Mouse (Mus musculus) liver, embryonic 16.5 days (tissue): ENCODE data around the gene Gm28845. TPM values are rescaled to one million over a fixed set of nuclear protein-coding genes. Genes with fewer than 3 reads are reported as not detected.

ENCODE experiments used
- ATAC-seq: fragments of 200-750 bp; cut with Nextera tagmentation; 2 replicates; pipeline ENCODE4 v1.8.0; 2017; ENCODE audit warnings: low read depth, mild to moderate bottlenecking, moderate number of reproducible peaks, moderate library complexity
- H3K27ac ChIP-seq: fragments of 300-500 bp; sonication (generic); 2 replicates; pipeline ENCODE4 v1.5.1; 2014; ENCODE audit warnings: mild to moderate bottlenecking, low read length
- H3K27me3 ChIP-seq: fragments of 300-500 bp; sonication (generic); 2 replicates; pipeline ENCODE4 v1.6.1; 2014; ENCODE audit warnings: low read depth, low read length, mixed read lengths; ENCODE audit not compliant: control insufficient read depth, insufficient read depth
- H3K36me3 ChIP-seq: fragments of 300-500 bp; sonication (generic); 2 replicates; pipeline ENCODE4 v1.6.1; 2014; ENCODE audit warnings: mild to moderate bottlenecking; ENCODE audit not compliant: control insufficient read depth, insufficient read depth
- H3K4me1 ChIP-seq: fragments of 300-500 bp; sonication (generic); 2 replicates; pipeline ENCODE4 v1.6.1; 2014; ENCODE audit warnings: low read depth, low read length, mixed read lengths; ENCODE audit not compliant: control insufficient read depth
- H3K4me2 ChIP-seq: fragments of 300-500 bp; sonication (generic); 2 replicates; pipeline ENCODE4 v1.6.1; 2014; ENCODE audit warnings: low read depth, low read length, mixed read lengths
- H3K4me3 ChIP-seq: fragments of 300-500 bp; sonication (generic); 2 replicates; pipeline ENCODE4 v1.5.1; 2014; ENCODE audit warnings: low read depth, mild to moderate bottlenecking, low read length
- H3K9ac ChIP-seq: fragments of 300-500 bp; sonication (generic); 2 replicates; pipeline ENCODE4 v1.6.1; 2014; ENCODE audit warnings: low read depth, low read length
- H3K9me3 ChIP-seq: fragments of 300-500 bp; sonication (generic); replicated peaks from 2 replicates; pipeline ENCODE4 v1.6.1; 2016; ENCODE audit warnings: low read length; ENCODE audit not compliant: control insufficient read depth
- WGBS: fragments of 180-500 bp; shearing (Covaris S2); extraction: QIAGEN DNeasy Blood & Tissue Kit; methylation state at CpG from one replicate; pipeline ENCODE4 v1.1.7; 2014; ENCODE audit not compliant: insufficient replicate concordance; 5-methylcytosine and 5-hydroxymethylcytosine counted together
- polyA plus RNA-seq: library from polyadenylated mRNA; unstranded; fragments of >200 nt; fragmentation: Nextera tagmentation; extraction: Ambion mirVana; gene quantifications from 2 replicates; pipeline ENCODE4 v1.2.1, GENCODE M21; 2015

Gene Gm28845
- polyA plus RNA-seq, 1 experiment from 2014 or later: not detected

DNA sequence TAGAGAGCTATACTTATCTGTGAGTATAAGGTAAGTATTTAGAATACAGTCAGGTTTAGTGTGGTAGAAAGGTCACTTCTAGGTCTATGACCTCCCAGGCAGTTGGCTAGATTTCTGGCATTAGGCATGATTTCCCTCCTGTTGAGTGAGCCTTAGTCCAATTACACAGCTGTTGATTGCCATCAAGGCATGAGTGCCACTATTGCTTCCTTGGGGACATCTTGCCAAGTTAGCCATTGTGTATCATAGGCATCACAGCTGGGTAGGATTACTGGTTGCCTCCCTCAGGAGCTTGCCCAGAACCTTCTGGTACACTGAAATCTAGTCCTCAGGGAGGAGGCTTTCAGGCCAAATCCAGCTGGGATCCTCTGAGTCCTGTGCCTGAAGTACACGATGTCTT lies 13.5 kb upstream of the Gm28845 start:
- H3K27me3 ChIP-seq: no peaks in the 10 kb centered on the region
- no peaks in the 10 kb centered on the region for H3K36me3 ChIP-seq
- no peak for ATAC-seq
- H3K9ac ChIP-seq: no peak overlapping the region
- no peaks in the 10 kb centered on the region for H3K9me3 ChIP-seq
- no peak overlapping the region for H3K4me2 ChIP-seq
- 64% methylated on average over 1 of the region's 1 CpGs for WGBS
- H3K4me3 ChIP-seq: no peak overlapping the region
- no peaks in the 10 kb centered on the region for H3K4me1 ChIP-seq
- no peak overlapping the region for H3K27ac ChIP-seq

GRCm38 (mm10) chr1:65131671-65132070 lies 12.3 kb upstream of the Gm28845 start:
- no peak overlapping the region for H3K9ac ChIP-seq
- no peaks in the 10 kb centered on the region for H3K27me3 ChIP-seq
- H3K4me1 ChIP-seq: no peaks in the 10 kb centered on the region
- WGBS: 55% methylated on average over 1 of the region's 1 CpGs
- no peak overlapping the region for H3K4me3 ChIP-seq
- no peak for ATAC-seq
- no peaks in the 10 kb centered on the region for H3K36me3 ChIP-seq
- no peaks in the 10 kb centered on the region for H3K9me3 ChIP-seq
- no peak overlapping the region for H3K27ac ChIP-seq
- no peak overlapping the region for H3K4me2 ChIP-seq

DNA sequence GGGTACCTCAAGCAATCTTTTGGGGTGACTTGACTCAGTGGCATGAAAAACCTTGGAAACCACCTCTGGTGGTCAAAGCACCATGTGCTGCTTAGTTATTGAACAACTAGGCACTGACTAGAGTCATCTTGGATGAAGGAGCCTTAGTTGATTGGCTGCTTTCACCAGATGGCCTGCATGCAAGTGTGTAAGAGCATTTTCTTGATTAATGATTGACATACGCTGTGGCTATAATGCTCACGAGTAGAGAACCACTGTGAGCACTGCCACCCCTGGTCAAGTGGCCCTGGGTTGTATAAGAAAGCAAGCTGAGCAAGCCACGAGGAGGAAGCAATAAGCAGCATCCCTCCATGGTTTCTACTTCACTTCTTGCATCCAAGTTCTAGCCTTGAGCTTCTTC lies 10.9 kb upstream of the Gm28845 start:
- Histone ChIP-seq H3K27me3 (no peaks in the 10 kb centered on the region), H3K9ac (no peak overlapping the region), H3K4me1 (no peaks in the 10 kb centered on the region), H3K4me2 (no peak overlapping the region), H3K4me3 (no peak overlapping the region), H3K9me3 (no peaks in the 10 kb centered on the region), H3K27ac (no peak overlapping the region), H3K36me3 (no peaks in the 10 kb centered on the region)
- 55% methylated on average over 3 of the region's 3 CpGs for WGBS
- no peak for ATAC-seq

DNA sequence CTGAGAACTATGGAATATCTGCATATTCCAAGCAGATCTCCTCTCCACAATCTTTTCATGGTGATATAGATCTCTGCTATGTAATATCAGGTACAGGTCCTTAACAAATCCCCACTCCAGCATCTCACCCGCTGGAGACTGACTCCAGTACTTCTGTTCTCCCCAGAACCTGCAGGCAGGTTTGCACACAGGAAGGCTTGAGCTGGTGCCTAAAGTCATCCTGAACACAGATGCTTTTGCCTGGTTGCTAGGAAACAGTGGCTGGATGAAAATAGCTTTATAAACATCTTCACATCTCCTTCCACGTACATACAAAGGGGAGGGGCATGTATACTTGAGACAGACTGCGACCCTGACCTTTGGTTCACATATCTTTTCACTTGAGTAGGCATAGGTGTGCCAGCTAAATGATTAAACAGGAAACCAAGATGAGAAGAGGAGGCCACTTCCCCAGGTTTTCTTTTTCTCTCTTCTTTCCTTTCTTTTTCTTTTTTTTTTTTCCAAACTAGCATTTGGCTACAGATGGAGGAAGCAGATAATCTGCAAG lies 10.3 kb upstream of the Gm28845 start:
- Histone ChIP-seq H3K4me3 (no peak overlapping the region), H3K4me2 (no peak overlapping the region), H3K4me1 (no peaks in the 10 kb centered on the region), H3K9ac (no peak overlapping the region), H3K27ac (no peak overlapping the region), H3K9me3 (no peaks in the 10 kb centered on the region), H3K27me3 (no peaks in the 10 kb centered on the region), H3K36me3 (no peaks in the 10 kb centered on the region)
- WGBS: 56% methylated on average over 3 of the region's 3 CpGs
- no peak for ATAC-seq

- ATAC-seq: no peak
- no peaks in the 10 kb centered on the region for H3K36me3 ChIP-seq
- WGBS: 26% methylated on average over 9 of the region's 9 CpGs
- H3K9ac ChIP-seq: no peak within 1 kb of the TSS
- no peaks in the 10 kb centered on the region for H3K4me1 ChIP-seq
- H3K4me3 ChIP-seq: no peak within 1 kb of the TSS
- no peak within 1 kb of the TSS for H3K27ac ChIP-seq
- H3K9me3 ChIP-seq: no peaks in the 10 kb centered on the region
- no peaks in the 10 kb centered on the region for H3K27me3 ChIP-seq
- H3K4me2 ChIP-seq: no peak within 1 kb of the TSS
These were observed 3.4 kb upstream of the Gm28845 start, which contains the start of gene D630023F18Rik for GRCm38 (mm10) chr1:65122574-65123372. Gene D630023F18Rik (minus strand): TSS chr1:65123214.

GRCm38 (mm10) chr1:65118150-65118913 lies 1.0 kb downstream of the Gm28845 start:
- H3K36me3 ChIP-seq: no peaks in the 10 kb centered on the region
- WGBS: 50% methylated on average over 8 of the region's 8 CpGs
- no peak overlapping the region for H3K27ac ChIP-seq
- no peak overlapping the region for H3K4me3 ChIP-seq
- ATAC-seq: no peak
- H3K9me3 ChIP-seq: no peaks in the 10 kb centered on the region
- H3K4me1 ChIP-seq: no peaks in the 10 kb centered on the region
- no peak overlapping the region for H3K4me2 ChIP-seq
- H3K27me3 ChIP-seq: no peaks in the 10 kb centered on the region
- H3K9ac ChIP-seq: no peak overlapping the region

- ATAC-seq: peak; percentile 53; the same call in 1 of the 2 replicates
- peak overlapping the region; percentile 19; the same call in 1 of the 2 replicates for H3K4me2 ChIP-seq
- WGBS: 53% methylated on average over 5 of the region's 5 CpGs
These were observed 5.7 kb downstream of the Gm28845 start for GRCm38 (mm10) chr1:65113536-65114172.

DNA sequence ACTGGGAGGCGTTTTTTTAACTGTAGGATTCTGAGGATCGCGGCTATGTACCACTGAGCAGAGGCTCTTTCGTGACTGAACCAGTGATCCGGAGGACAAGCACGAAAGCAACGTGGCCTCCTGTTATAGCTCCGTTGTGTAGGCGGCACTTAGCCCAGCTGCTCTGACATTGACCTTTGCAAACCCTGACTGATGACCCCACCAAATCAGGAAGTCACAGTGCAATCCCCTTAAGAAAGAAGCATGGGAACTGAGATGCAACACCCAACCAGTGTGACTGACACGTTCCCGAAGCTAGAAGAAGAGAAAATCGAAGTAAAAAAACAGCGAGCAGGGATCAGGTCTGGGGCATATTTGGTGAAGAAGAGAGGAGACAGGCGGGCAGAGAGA lies 6.6 kb downstream of the Gm28845 start:
- peak overlapping the region; percentile 8; the same call in 1 of the 2 replicates for H3K4me3 ChIP-seq
- H3K9ac ChIP-seq: no peak overlapping the region
- H3K27ac ChIP-seq: peak overlapping the region; percentile 65
- H3K4me1 ChIP-seq: no peaks in the 10 kb centered on the region; the same call in 1 of the 2 replicates
- H3K4me2 ChIP-seq: peak overlapping the region; percentile 55
- no peaks in the 10 kb centered on the region for H3K36me3 ChIP-seq
- no peaks in the 10 kb centered on the region for H3K27me3 ChIP-seq
- peak; percentile 60 for ATAC-seq
- WGBS: 40% methylated on average over 14 of the region's 14 CpGs
- no peaks in the 10 kb centered on the region for H3K9me3 ChIP-seq

More at GRCm38 (mm10) chr1:65113536-65114172, 5.7 kb downstream of the Gm28845 start:
- H3K9ac ChIP-seq: no peak overlapping the region
- no peak overlapping the region for H3K27ac ChIP-seq
- H3K27me3 ChIP-seq: no peaks in the 10 kb centered on the region
- no peaks in the 10 kb centered on the region; the same call in 1 of the 2 replicates for H3K4me1 ChIP-seq
- H3K4me3 ChIP-seq: no peak overlapping the region
- H3K9me3 ChIP-seq: no peaks in the 10 kb centered on the region
- no peaks in the 10 kb centered on the region for H3K36me3 ChIP-seq
